Mouse (Mus musculus): ENCODE measurements around the gene Tmigd1.
A peak's percentile ranks its signal among the peaks of the same experiment; 100 is the strongest.
"Not testable (repeated sequence)": the region's sequence is repeated elsewhere in the genome, so short reads cannot be mapped to it uniquely, and the experiment has no call there.

Gene Tmigd1

DNA sequence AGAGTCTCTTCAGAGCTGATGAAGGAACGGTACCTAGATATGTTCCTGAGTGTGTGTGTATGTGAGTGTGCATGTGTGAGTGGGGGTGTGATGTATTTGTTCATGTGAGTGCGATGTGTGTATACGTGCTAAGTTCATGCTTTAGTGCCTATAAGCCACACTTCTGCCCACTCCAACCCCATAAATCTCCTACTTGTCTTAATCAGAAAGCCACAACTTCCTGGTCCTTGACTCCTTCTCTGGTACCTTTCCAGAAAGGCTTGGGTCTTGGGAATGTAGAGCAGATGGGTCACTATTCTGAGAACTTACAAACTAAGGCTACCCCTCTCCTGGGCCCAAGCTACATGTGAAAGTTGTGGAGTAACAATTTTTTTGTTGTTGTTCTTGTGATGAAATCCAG is 3.2 kb upstream of the Tmigd1 start:
- DNase-seq (ENCODE audit: low spot score in 2 of 2), result no peak

DNA sequence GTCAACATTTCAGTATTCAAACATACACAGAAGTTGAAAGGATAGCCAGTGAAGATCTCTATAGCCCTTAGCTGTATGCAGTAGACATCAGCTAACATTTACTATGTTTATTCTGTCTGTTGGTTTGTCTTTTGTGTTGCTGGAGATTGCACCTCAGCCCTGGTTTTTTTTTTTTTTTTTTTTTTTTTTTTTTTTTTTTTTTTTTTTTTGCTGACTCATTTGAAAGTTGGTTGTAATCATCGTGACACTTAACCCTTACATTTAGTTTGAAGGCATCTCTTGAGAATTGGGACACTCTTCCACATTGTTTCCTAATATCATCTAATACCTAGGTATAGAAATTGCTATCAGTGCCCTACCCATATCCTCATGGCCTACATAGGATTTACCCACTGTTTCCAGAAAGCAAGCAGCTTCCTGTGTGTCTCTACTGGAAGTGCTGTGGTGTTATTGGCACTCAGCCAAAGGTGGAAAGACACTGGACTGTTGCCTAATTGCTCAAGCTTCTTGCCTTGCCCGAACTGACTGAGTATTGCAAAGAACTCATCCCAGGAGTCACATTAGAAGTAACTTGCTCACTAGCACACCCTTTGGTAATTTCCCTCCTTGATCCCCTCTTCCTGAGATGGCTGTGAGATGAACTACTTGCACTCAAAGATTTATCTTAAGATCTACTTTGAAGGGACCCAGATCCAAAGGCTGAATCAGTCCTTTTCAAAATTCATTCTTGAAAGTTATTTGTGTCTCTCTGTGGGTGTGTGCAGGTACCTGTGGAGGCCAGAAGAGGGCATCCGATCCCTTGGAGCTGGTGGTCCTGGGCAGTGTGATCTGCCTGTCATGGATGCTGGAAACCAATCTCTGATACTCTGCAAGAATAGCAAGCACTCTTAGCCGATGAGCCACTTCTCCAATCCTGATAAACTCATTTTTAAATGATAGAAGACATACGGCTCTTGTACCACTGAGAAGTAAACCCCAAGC is 1.9 kb upstream of the Tmigd1 start:
- peak in 1 of 2 experiments; percentile 11 for DNase-seq (ENCODE audit: low spot score in 2 of 2)

- DNase-seq (ENCODE audit: low spot score in 2 of 2), result no peak
These were observed 2.4 kb downstream of the Tmigd1 start for GRCm38 (mm10) chr11:76904340-76904739.

- DNase-seq (ENCODE audit: low spot score in 2 of 2), result no peak
These were observed 6.7 kb downstream of the Tmigd1 start for GRCm38 (mm10) chr11:76908651-76909050.

GRCm38 (mm10) chr11:76911325-76912054 is 9.5 kb downstream of the Tmigd1 start:
- DNase-seq (ENCODE audit: low spot score in 2 of 2), result no peak

DNA sequence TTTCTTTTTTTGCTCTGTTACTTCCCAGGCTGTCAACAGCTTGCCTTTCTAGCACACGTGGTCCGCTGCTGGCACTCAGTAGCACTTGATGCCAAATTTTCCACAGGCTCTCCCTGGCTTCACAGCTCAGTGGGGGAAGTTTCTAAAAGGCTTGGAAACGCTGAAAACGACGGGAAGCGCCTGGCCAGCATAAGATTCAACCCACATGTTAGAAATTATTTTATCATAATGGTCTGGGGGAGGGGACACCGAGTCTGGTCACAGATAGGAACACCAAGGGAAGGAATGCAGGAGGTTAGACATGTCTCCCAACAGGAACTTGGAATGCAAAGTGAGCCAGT is 10.1 kb downstream of the Tmigd1 start:
- DNase-seq (ENCODE audit: low spot score in 2 of 2), result no peak

GRCm38 (mm10) chr11:76914366-76914765 is 12.4 kb downstream of the Tmigd1 start:
- DNase-seq (ENCODE audit: low spot score in 2 of 2), result no peak

DNA sequence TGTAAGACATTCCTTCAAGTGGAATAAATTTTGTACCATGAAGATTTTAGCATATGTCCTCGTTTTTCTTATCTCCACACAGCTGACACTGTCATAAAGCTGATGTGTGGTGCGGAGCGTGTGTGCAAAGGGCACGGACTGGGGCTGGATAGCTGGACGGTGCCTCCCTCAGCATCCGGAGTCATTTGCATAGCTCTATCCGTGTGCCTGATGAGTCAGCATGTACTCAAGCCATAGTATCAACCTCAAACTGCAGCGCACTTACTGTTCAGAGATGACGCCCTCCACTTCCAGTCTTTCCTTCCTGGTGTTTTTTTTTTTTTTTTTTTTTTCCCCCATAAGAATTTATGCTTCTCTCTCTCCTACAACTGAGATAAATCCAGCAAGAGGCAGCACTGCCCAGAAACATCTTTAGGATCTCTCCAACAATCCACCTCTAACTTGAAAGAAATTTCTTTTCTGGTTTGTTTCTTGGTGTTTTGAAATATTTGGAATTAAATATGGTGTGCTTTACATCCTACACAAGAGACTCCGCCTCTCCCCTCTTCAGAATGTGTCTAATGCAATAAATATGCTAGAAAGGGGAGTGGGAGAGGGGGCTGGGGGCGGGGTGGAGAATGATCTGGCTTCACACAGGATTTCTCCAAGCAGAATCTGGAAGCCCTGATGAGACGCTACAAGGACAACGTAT is 14.7 kb downstream of the Tmigd1 start:
- DNase-seq (ENCODE audit: low spot score in 2 of 2), result no peak

- DNase-seq (ENCODE audit: low spot score in 2 of 2), result no peak
These were observed 15.2 kb downstream of the Tmigd1 start for GRCm38 (mm10) chr11:76917230-76917548.

- DNase-seq (ENCODE audit: low spot score in 2 of 2), result no peak
These were observed 18.6 kb downstream of the Tmigd1 start for GRCm38 (mm10) chr11:76920607-76921006.

DNA sequence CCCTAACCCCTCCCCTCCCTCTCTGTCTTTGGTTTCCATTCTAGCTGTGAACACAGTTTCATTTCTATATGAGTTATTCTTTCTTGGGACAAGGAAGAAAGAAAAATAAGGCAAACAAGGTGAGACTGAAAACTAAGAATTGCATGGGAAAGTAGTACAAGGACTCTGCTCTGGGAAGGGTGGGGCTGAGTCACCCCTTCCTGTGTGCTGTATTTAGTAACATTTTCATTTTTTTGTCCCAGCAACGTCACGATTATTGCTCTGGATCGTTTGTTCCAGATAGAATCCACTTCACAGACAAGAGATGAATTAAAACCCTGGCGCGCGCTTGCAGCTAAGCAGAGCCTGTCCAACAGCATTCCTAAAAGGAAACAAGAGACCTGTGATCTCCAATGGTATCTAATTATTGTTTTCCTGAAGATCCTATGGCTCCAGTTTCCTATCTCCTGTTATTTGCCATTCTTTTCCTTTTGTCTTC is 22.8 kb downstream of the Tmigd1 start, which contains the start of gene Blmh:
Gene Blmh (plus strand): TSS at position 51 of the 478 bp plus-strand sequence.
- DNase-seq (ENCODE audit: low spot score in 2 of 2), result no peak

DNA sequence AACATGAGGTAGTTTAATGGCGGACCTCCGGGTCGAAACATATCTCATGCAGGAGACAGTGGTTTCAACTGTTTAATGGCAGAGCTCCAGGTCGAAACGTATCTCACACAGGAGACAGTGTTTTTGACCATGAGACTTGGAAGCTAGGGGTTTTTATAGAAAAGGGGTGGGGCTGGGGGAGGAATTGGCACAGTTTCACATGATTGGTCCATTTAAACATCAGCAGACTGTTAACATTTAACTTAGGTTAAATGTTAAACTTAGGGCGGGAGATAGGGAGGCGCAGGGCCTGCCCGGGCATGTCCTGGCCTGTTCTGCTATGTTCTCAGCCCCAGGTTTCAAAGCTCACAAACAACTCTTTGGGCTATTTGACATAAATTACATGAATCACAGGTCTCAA is 26.6 kb downstream of the Tmigd1 start:
- DNase-seq (ENCODE audit: low spot score in 2 of 2), result not testable (repeated sequence)

GRCm38 (mm10) chr11:76933209-76933608 is 31.2 kb downstream of the Tmigd1 start:
- DNase-seq (ENCODE audit: low spot score in 2 of 2), result no peak

GRCm38 (mm10) chr11:76936578-76936977 is 34.6 kb downstream of the Tmigd1 start:
- DNase-seq (ENCODE audit: low spot score in 2 of 2), result no peak

- DNase-seq (ENCODE audit: low spot score in 2 of 2), result no peak
These were observed 42.9 kb downstream of the Tmigd1 start for GRCm38 (mm10) chr11:76944839-76945238.

- DNase-seq (ENCODE audit: low spot score in 2 of 2), result peak; percentile 88 to 90
These were observed 43.6 kb downstream of the Tmigd1 start for GRCm38 (mm10) chr11:76945386-76946202.

GRCm38 (mm10) chr11:76946203-76946585 is 44.2 kb downstream of the Tmigd1 start:
- no peak for DNase-seq (ENCODE audit: low spot score in 2 of 2)

- no peak for DNase-seq (ENCODE audit: low spot score in 2 of 2)
These were observed 51.6 kb downstream of the Tmigd1 start for GRCm38 (mm10) chr11:76953536-76953935.

- no peak for DNase-seq (ENCODE audit: low spot score in 2 of 2)
These were observed 63.7 kb downstream of the Tmigd1 start for GRCm38 (mm10) chr11:76965703-76966102.
